Mouse (Mus musculus): Measurements from ENCODE around the gene Chpt1. TPM values are rescaled to one million over a fixed set of nuclear protein-coding genes. Genes with fewer than 3 reads are reported as not detected.

Chpt1 gene
- polyA plus RNA-seq, 1 experiment = 8.4 TPM

DNA sequence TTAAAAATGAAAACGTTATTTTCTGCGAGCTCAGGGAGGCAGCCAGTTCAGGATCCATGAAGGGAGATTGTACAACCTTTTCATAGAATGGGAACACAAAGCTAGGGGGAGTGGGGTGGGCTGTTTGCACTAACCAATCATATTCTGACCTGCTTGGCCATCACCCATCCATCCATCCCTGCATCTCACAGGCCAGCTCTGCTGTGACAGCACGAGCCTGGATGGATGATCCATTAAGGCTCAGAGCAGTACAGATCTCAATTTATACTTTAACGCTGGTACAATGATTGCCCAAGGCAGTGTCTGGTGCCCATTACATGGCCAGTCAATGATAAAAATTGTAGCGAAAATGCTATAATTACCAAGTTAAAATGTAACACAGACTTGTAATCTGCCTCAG is 77.0 kb downstream of the Chpt1 start:
- Histone ChIP-seq H3ac (ENCODE audit: control insufficient read depth, insufficient read length, low read depth) (no peak overlapping the region), H3K36me3 (ENCODE audit: control insufficient read depth, insufficient read depth) (peaks cover 41% of the 10 kb centered on the region), H3K79me2 (ENCODE audit: control insufficient read depth, insufficient read depth) (no peaks in the 10 kb centered on the region), H3K79me3 (ENCODE audit: low read depth) (no peaks in the 10 kb centered on the region), H3K4me3 (ENCODE audit: insufficient read depth, poor library complexity, severe bottlenecking) (no peak overlapping the region), H3K27me3 (ENCODE audit: control insufficient read depth, insufficient read depth, insufficient read length) (no peaks in the 10 kb centered on the region)
- TF ChIP-seq USF1 (IDR thresholded peaks at IDR 0.05; ENCODE audit: low read depth) (no peak), MYOG (IDR thresholded peaks at IDR 0.05; ENCODE audit: control insufficient read depth, extremely low read depth, insufficient read length) (no peak), CEBPB (IDR thresholded peaks at IDR 0.05; ENCODE audit: low read depth) (no peak), MAX (IDR thresholded peaks at IDR 0.05) (no peak), MYOD1 (IDR thresholded peaks at IDR 0.05; ENCODE audit: control insufficient read depth, insufficient read length, low read depth) (no peak), CTCF (IDR thresholded peaks at IDR 0.05; ENCODE audit: control insufficient read depth, insufficient read depth, insufficient read length) (no peak), FOSL1 (IDR thresholded peaks at IDR 0.05; ENCODE audit: insufficient read depth, low read length, poor library complexity, severe bottlenecking) (no peak)

DNA sequence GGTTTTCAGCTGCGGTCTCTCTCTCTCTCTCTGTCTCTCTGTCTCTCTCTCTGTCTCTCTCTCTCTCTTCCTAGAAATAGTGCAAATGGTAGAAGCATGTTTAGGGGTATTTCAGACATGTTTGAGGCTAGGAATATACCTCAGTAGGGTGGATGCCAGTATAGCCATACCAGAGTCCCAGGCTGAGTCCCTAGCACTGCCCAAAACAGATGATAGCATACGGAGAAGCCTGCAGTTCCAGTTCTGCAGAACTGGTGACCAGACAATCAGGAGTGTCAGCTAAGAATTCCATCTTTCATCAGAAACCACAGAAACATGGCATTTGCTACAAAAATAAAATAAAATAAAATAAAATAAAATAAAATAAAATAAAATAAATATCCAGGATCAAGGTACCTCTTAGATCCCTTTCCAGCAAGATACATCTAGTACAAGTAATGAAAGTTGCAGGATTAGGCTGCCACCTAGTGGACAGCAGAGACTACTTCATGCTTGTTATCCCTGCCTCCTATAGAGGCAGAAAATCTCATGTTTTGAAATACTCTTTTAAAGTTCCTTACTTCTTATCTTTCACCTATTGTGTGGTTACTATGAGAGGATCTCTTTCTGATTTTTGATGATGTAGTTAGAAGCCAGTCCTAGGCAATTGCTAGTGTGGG is 77.6 kb downstream of the Chpt1 start:
- Histone ChIP-seq H3ac (ENCODE audit: control insufficient read depth, insufficient read length, low read depth) (no peak overlapping the region), H3K27me3 (ENCODE audit: control insufficient read depth, insufficient read depth, insufficient read length) (no peaks in the 10 kb centered on the region), H3K4me3 (ENCODE audit: insufficient read depth, poor library complexity, severe bottlenecking) (no peak overlapping the region), H3K79me3 (ENCODE audit: low read depth) (no peaks in the 10 kb centered on the region), H3K36me3 (ENCODE audit: control insufficient read depth, insufficient read depth) (peaks cover 39% of the 10 kb centered on the region), H3K79me2 (ENCODE audit: control insufficient read depth, insufficient read depth) (no peaks in the 10 kb centered on the region)
- TF ChIP-seq MYOD1 (IDR thresholded peaks at IDR 0.05; ENCODE audit: control insufficient read depth, insufficient read length, low read depth) (no peak), CTCF (IDR thresholded peaks at IDR 0.05; ENCODE audit: control insufficient read depth, insufficient read depth, insufficient read length) (peak; percentile 35)

DNA sequence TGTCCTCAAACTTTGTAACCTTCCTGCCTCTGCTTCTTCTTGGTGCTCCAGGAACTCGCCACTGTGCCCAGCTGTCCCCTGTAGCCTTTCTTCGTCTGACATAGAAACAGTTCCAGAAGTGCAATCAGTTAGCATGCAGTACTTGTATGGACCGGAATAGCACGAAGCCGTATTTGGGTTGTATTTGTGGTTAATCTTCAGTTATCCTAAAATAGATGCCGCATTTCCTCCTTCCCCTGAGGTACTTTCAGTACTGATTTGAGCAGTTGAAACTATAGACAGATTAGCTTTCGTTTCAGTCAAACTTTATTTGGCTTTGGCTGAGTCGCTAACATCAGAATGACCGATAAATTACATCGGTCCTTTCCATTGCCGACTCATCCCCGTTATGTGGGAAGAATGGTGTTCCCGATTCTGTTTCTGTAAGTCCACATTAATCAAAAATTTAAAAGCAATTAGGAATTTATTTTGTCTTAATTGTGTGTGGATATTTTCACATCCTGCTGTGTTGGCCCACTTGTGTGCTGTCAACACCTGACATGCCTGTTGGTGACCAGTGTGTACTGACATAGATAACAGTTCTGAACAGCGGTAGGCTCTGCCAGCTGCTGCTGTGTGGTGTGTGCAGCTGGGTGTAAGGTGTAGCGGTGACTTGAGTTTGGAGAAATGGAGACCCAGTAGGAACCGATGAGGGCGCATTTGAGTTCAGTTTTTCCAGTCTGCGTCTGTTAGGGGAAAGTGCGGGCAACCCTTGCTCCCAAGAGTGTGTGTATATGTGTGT is 83.0 kb downstream of the Chpt1 start:
- H3K27me3 ChIP-seq (ENCODE audit: control insufficient read depth, insufficient read depth, insufficient read length) = no peaks in the 10 kb centered on the region

DNA sequence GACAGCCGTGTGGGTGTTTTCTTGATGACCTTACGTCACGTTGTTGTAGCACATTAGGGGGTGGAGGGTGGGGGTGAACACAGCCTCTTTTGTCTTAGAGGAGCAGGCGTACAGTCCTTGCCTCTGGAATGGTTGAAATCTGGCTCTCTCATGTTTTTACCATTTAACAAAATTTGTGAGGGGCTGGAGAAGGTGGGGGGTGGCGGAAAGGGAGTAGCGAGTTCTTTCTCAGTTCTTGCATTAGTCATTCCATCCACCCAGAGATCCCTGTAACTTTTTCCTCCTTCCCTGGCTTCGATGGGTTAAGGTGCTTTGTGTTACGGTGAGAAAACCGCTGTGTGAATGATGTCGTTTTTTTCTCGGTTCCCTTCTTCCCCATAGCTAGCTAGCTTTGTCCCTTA is 83.7 kb downstream of the Chpt1 start:
- Histone ChIP-seq H3K4me3 (ENCODE audit: insufficient read depth, poor library complexity, severe bottlenecking) (no peak overlapping the region), H3K79me3 (ENCODE audit: low read depth) (no peaks in the 10 kb centered on the region), H3K79me2 (ENCODE audit: control insufficient read depth, insufficient read depth) (no peaks in the 10 kb centered on the region), H3ac (ENCODE audit: control insufficient read depth, insufficient read length, low read depth) (no peak overlapping the region), H3K36me3 (ENCODE audit: control insufficient read depth, insufficient read depth) (peaks cover 18% of the 10 kb centered on the region), H3K27me3 (ENCODE audit: control insufficient read depth, insufficient read depth, insufficient read length) (no peaks in the 10 kb centered on the region)
- TF ChIP-seq MYOD1 (IDR thresholded peaks at IDR 0.05; ENCODE audit: control insufficient read depth, insufficient read length, low read depth) (no peak), USF1 (IDR thresholded peaks at IDR 0.05; ENCODE audit: low read depth) (no peak), FOSL1 (IDR thresholded peaks at IDR 0.05; ENCODE audit: insufficient read depth, low read length, poor library complexity, severe bottlenecking) (no peak), MAX (IDR thresholded peaks at IDR 0.05) (no peak), MYOG (IDR thresholded peaks at IDR 0.05; ENCODE audit: control insufficient read depth, extremely low read depth, insufficient read length) (no peak), CEBPB (IDR thresholded peaks at IDR 0.05; ENCODE audit: low read depth) (no peak), CTCF (IDR thresholded peaks at IDR 0.05; ENCODE audit: control insufficient read depth, insufficient read depth, insufficient read length) (no peak)

More for the DNA sequence above, 83.0 kb downstream of the Chpt1 start:
- Histone ChIP-seq H3K79me3 (ENCODE audit: low read depth) (no peaks in the 10 kb centered on the region), H3K36me3 (ENCODE audit: control insufficient read depth, insufficient read depth) (peaks cover 15% of the 10 kb centered on the region), H3K79me2 (ENCODE audit: control insufficient read depth, insufficient read depth) (no peaks in the 10 kb centered on the region), H3ac (ENCODE audit: control insufficient read depth, insufficient read length, low read depth) (no peak overlapping the region), H3K4me3 (ENCODE audit: insufficient read depth, poor library complexity, severe bottlenecking) (no peak overlapping the region)
- no peak for TF ChIP-seq CEBPB (IDR thresholded peaks at IDR 0.05; ENCODE audit: low read depth)
- TF ChIP-seq MAX (IDR thresholded peaks at IDR 0.05) = no peak
- TF ChIP-seq USF1 (IDR thresholded peaks at IDR 0.05; ENCODE audit: low read depth) = no peak
- no peak for TF ChIP-seq CTCF (IDR thresholded peaks at IDR 0.05; ENCODE audit: control insufficient read depth, insufficient read depth, insufficient read length)
- no peak for TF ChIP-seq MYOD1 (IDR thresholded peaks at IDR 0.05; ENCODE audit: control insufficient read depth, insufficient read length, low read depth)
- TF ChIP-seq FOSL1 (IDR thresholded peaks at IDR 0.05; ENCODE audit: insufficient read depth, low read length, poor library complexity, severe bottlenecking) = no peak
- no peak for TF ChIP-seq MYOG (IDR thresholded peaks at IDR 0.05; ENCODE audit: control insufficient read depth, extremely low read depth, insufficient read length)

DNA sequence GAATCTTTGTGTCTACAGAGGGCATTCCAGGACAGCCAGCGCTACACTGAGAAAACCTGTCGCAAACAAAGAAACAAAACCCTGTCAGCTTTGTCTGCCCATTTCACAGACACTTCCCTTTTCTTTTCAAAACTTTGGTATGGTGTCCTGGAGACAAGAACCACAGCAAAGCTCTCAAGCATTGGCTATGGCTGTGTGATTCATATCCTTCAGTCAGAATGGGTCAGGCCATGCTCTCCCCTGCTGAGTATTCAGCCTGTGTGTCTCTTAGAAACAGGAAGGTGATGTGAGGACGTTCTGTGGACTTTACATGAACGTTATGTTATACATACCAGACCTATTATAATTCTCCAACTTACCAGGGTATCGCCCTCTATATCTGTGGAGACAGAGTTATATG is 86.2 kb downstream of the Chpt1 start:
- Histone ChIP-seq H3K79me3 (ENCODE audit: low read depth) (no peaks in the 10 kb centered on the region), H3ac (ENCODE audit: control insufficient read depth, insufficient read length, low read depth) (no peak overlapping the region), H3K4me3 (ENCODE audit: insufficient read depth, poor library complexity, severe bottlenecking) (no peak overlapping the region), H3K27me3 (ENCODE audit: control insufficient read depth, insufficient read depth, insufficient read length) (no peaks in the 10 kb centered on the region), H3K79me2 (ENCODE audit: control insufficient read depth, insufficient read depth) (no peaks in the 10 kb centered on the region), H3K36me3 (ENCODE audit: control insufficient read depth, insufficient read depth) (peaks cover 21% of the 10 kb centered on the region)
- TF ChIP-seq CEBPB (IDR thresholded peaks at IDR 0.05; ENCODE audit: low read depth) = no peak
- TF ChIP-seq MAX (IDR thresholded peaks at IDR 0.05) = no peak
- no peak for TF ChIP-seq FOSL1 (IDR thresholded peaks at IDR 0.05; ENCODE audit: insufficient read depth, low read length, poor library complexity, severe bottlenecking)
- TF ChIP-seq USF1 (IDR thresholded peaks at IDR 0.05; ENCODE audit: low read depth) = no peak
- no peak for TF ChIP-seq MYOD1 (IDR thresholded peaks at IDR 0.05; ENCODE audit: control insufficient read depth, insufficient read length, low read depth)
- TF ChIP-seq CTCF (IDR thresholded peaks at IDR 0.05; ENCODE audit: control insufficient read depth, insufficient read depth, insufficient read length) = no peak
- no peak for TF ChIP-seq MYOG (IDR thresholded peaks at IDR 0.05; ENCODE audit: control insufficient read depth, extremely low read depth, insufficient read length)

Data from C2C12 (cell line).